Mouse (Mus musculus): Measurements from ENCODE around the gene Shc2. TPM values are rescaled to one million over a fixed set of nuclear protein-coding genes. Genes with fewer than 3 reads are reported as not detected.
A peak's percentile ranks its signal among the peaks of the same experiment; 100 is the strongest.

The Shc2 gene
- total RNA-seq, 2 experiments from 2014 or later, result 4.5 to 4.8 TPM

GRCm38 (mm10) chr10:79668771-79669575, 31.3 kb upstream of the Shc2 start, which contains the start of gene Tpgs1:
Gene Tpgs1 (plus strand): TSS chr10:79669369.
- intact Hi-C loops (cut with DNase I), result no loop called here
- DNase-seq, result peak; percentile 93

- no peak for DNase-seq
- intact Hi-C loops (cut with DNase I), result no loop called here
Measured at GRCm38 (mm10) chr10:79668076-79668475, 30.4 kb upstream of the Shc2 start.

GRCm38 (mm10) chr10:79666493-79666892, 28.8 kb upstream of the Shc2 start:
- intact Hi-C loops (cut with DNase I), result no loop called here
- DNase-seq, result no peak

- no peak for DNase-seq
Measured at GRCm38 (mm10) chr10:79665051-79665450, 27.3 kb upstream of the Shc2 start.

GRCm38 (mm10) chr10:79664131-79664665, 26.5 kb upstream of the Shc2 start, which contains the start of gene Madcam1:
Gene Madcam1 (plus strand): TSS chr10:79664559.
- intact Hi-C loops (cut with DNase I), result no loop called here
- peak; percentile 61 to 79 for DNase-seq

More at GRCm38 (mm10) chr10:79665051-79665450, 27.3 kb upstream of the Shc2 start:
- intact Hi-C loops (cut with DNase I), result loop anchor here (1.0 kb wide), 1 partner anchor 70 kb away; no protein-coding TSS in a partner anchor

- intact Hi-C loops (cut with DNase I), result no loop called here
- DNase-seq, result no peak
Measured at GRCm38 (mm10) chr10:79661861-79662260, 24.1 kb upstream of the Shc2 start.

- intact Hi-C loops (cut with DNase I), result no loop called here
- DNase-seq, result no peak
Measured at GRCm38 (mm10) chr10:79660298-79660697, 22.6 kb upstream of the Shc2 start.

GRCm38 (mm10) chr10:79658829-79659228, 21.1 kb upstream of the Shc2 start:
- intact Hi-C loops (cut with DNase I), result no loop called here
- DNase-seq, result peak in 1 of 2 experiments; percentile 35

GRCm38 (mm10) chr10:79654946-79655395, 17.3 kb upstream of the Shc2 start:
- intact Hi-C loops (cut with DNase I), result no loop called here
- no peak for DNase-seq

GRCm38 (mm10) chr10:79652789-79653188, 15.1 kb upstream of the Shc2 start:
- peak; percentile 35 to 44 for DNase-seq
- intact Hi-C loops (cut with DNase I), result no loop called here

GRCm38 (mm10) chr10:79649070-79649751, 11.5 kb upstream of the Shc2 start:
- DNase-seq, result peak; percentile 78 to 87
- intact Hi-C loops (cut with DNase I), result loop anchor here (1.0 kb wide), 1 partner anchor 54 kb away; no protein-coding TSS in a partner anchor

GRCm38 (mm10) chr10:79645711-79646110, 8.0 kb upstream of the Shc2 start, which contains the start of gene Odf3l2:
Gene Odf3l2 (minus strand): TSS chr10:79645738.
- DNase-seq, result no peak
- intact Hi-C loops (cut with DNase I), result no loop called here

GRCm38 (mm10) chr10:79638486-79639204, 927 bp upstream of the Shc2 start:
- DNase-seq, result peak; percentile 49 to 51
- intact Hi-C loops (cut with DNase I), result no loop called here

- intact Hi-C loops (cut with DNase I), result no loop called here
Measured at GRCm38 (mm10) chr10:79636287-79636686, 1.4 kb downstream of the Shc2 start.

GRCm38 (mm10) chr10:79633006-79633777, 4.5 kb downstream of the Shc2 start:
- no peak for DNase-seq
- intact Hi-C loops (cut with DNase I), result no loop called here

More at GRCm38 (mm10) chr10:79636287-79636686, 1.4 kb downstream of the Shc2 start:
- no peak for DNase-seq

GRCm38 (mm10) chr10:79631432-79631831, 6.3 kb downstream of the Shc2 start:
- intact Hi-C loops (cut with DNase I), result no loop called here

GRCm38 (mm10) chr10:79628377-79628776, 9.3 kb downstream of the Shc2 start:
- no peak for DNase-seq
- intact Hi-C loops (cut with DNase I), result no loop called here

More at GRCm38 (mm10) chr10:79631432-79631831, 6.3 kb downstream of the Shc2 start:
- DNase-seq, result no peak

GRCm38 (mm10) chr10:79626156-79626555, 11.6 kb downstream of the Shc2 start:
- intact Hi-C loops (cut with DNase I), result no loop called here
- no peak for DNase-seq

GRCm38 (mm10) chr10:79625398-79625797, 12.3 kb downstream of the Shc2 start:
- no peak for DNase-seq
- intact Hi-C loops (cut with DNase I), result no loop called here

- intact Hi-C loops (cut with DNase I), result no loop called here
- peak; percentile 65 to 72 for DNase-seq
Measured at GRCm38 (mm10) chr10:79623950-79624349, 13.8 kb downstream of the Shc2 start.

Measured in heart, postnatal 10 days (tissue).